Mouse (Mus musculus) urinary bladder, postnatal 36 days (tissue): ENCODE data around the gene Hivep3.
A peak's percentile ranks its signal among the peaks of the same experiment; 100 is the strongest.

Experiments
- DNase-seq, 2 experiments: peaks; one replicate each; pipeline ENCODE4 v3.0.0; 2022; ENCODE audit warnings: low spot score in 2 of 2, mixed read lengths in 1 of 2

Hivep3 gene

DNA sequence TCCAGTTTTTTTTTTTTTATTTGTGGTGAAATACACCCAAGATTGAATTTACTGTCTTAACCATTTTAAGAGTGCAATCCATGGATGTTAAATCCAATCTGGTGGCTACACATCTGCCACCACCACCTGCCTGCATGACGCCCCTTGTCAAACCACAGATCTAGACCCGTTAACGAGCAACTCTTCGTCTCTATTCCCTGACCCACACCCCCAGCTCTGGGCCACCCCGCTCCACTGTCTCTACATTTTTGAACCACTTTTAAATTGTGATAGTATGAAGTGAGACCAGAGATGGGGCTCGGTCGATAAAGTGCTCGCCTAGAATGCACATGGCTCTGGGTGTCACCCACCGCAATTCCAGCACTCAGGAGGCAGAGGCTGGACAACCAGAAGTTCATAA lies 322.9 kb downstream of the Hivep3 start:
- no peak for DNase-seq

DNA sequence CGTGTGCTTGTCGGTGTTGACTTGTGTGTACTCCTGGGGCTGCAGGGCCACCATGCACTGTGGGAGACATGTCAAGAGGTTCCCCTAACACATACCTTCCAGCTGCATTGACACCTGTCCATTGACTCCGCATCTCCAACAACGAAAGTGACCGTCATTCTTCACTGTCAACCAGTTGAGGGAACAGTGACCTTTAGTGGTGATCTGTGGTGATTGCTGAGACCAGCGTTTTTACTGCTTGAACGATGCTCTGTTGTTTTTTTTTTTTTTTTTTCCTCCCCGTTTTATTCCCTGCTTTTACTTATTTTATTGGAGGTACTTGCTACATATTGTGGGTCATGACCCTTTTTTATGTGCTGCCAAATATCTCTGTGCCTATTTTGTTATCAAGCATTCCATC lies 323.9 kb downstream of the Hivep3 start:
- no peak for DNase-seq

GRCm38 (mm10) chr4:120058157-120058556 lies 324.6 kb downstream of the Hivep3 start:
- no peak for DNase-seq

DNA sequence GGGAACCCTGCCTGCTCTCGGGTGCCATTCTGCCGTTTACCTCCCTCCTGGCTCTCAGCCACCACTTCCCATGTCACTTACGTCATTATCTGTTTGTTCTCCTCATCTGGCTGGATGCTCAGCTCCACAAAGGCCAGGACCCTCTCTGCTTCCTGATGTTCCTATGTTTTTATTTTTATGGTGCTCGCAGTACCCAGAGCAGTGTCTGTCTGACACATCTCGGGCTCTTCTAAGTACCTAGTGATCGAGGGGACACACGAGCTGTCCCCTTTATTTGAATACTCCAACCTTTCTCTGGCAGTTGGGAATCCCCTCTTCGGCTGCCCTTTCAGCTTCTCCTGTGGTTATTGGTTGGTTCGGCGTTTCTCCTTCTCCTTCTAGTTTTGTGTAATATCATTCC lies 325.2 kb downstream of the Hivep3 start:
- no peak for DNase-seq

- no peak for DNase-seq
These were observed 328.1 kb downstream of the Hivep3 start for GRCm38 (mm10) chr4:120061727-120062126.

DNA sequence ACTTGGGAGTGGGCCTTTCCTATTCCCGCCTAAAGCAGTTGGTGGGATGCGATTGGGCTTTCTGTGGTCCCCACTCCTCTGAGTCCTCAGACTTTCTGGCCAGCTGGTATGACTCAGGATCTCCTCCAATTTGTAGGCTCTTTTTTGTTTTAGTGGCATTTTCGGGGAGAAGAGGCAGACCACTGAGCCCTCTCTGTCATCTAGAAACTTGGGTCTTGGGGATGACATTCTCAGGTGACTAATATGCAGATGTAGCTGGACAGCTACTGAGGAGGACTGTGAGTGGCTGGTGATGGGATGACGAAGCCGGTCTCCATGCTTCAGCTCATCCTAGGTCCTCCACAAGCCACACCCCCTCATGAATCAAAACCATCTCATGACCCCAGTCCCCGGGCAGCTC lies 328.6 kb downstream of the Hivep3 start:
- no peak for DNase-seq

GRCm38 (mm10) chr4:120062754-120063153 lies 329.2 kb downstream of the Hivep3 start:
- DNase-seq = no peak

DNA sequence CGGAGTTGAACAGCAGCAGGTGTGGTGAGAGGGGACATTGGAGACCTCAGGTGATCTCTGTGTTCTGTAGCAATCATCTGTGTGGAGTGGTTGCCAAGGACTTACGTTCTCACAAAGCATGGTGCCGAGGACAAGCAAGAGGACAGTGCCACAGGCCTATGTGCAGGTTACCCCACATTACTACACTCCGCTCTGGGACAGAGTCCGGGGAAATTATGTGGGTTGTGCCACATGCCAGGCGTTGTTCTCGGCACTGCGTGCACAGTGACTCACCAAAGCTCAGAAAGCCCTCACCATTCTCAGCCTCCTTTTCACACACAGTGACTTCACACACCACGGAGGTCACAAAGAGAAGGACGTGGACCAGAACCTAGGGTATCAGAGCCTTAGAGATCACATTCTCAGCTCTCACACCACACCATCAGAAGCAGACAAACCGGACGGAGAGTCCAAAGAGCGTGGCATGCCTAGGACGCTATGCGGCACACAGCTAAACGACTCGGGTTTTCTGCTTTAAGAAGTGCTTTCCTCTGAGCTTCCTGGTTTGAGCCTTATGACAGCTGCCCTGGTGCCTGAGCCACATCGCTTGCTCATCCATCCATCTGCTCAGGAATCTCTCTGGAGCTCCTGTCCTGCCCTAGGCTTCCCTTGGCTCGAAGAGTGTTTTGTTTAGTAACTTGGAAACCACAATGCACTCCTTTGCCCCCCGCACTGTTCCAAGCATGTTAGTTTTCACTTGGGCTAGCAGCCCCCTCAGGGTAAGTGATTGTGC lies 330.0 kb downstream of the Hivep3 start:
- DNase-seq = no peak

DNA sequence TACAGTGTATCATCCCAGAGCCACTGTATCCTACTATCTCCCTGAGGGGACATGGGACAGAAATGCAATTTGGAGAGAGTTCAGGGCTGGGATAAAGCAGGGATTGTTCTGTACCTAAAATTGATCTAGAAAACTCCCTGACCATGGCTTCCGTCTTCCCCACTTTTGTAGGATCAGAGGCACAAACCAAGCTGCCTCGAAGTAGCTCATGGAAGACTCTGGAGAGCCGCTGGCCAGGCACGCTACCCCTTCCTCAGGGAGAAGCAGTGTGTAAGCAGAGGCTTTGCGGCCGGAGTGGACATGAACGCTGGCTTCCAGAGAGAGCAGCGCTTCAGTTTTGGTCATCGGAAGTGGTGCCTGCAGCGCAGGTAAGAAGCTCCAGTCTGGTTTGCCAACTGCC lies 331.1 kb downstream of the Hivep3 start, which contains the start of gene AL607142.1:
Gene AL607142.1, plus strand, starts transcription at position 301 of the 400 bp plus-strand sequence.
- DNase-seq = no peak

DNA sequence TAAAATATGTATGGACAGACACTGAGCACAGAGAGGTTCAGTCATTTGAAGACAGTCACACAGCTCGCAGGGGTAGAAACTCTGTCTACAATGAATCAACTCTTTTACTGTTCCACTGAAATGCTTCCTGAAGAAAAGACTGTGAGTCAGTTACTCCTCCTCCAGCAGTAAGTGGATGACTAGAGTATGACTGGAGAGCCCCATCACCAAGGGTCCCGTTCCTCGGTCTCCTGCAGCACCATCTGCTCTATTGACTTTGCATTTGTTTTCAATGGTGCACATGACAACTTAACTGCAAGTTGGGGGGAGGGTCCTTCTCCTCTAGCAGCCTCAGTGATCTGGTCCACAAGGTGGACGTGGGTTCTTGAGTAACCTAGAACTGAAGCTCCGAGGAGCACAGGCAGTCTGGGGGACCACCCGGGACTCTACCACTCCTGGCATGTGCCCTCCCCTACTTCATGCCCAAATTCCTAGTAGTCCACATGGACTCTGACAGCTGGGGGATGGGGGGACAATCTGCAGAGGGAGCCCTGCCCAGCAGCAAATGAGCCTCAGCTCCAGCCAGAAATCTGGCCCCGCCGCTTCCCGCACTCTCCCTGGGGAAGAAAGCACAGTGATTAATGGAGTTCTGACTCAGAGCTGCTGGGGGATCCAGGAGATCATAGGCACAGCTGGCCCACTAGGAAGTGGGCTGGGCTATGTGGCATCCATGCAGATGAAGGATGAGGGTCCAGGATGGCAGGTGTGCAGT lies 333.4 kb downstream of the Hivep3 start:
- DNase-seq = no peak

DNA sequence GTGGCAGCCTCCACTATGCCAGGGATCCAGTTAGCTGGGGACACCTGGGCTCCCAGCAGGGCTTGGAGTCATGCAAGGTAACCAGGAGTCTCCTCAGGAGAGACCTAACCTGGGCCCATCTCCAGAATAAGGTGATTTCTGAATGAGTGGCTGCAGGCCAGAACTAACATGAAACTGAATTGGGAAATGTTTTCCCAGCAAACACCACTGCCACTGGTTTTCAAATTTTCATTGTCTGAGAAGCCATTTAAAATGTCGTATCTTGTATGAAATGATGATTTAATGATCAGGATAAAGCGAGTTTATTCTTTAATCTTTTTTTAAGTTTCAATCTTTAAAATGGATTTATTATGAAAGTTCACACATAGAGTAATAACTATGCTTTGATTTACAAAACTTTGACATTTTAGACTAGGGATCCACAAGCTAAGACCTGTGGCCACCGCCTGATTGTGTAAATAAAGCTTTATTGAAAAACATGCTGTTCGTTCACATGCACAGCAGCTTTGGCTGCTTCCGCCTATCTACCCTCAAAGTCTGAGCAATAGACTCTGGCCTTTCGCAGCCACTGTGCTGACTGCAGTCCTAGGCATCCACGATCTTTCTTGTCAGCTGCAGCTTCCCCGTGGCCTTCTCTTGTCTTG lies 334.1 kb downstream of the Hivep3 start:
- no peak for DNase-seq

DNA sequence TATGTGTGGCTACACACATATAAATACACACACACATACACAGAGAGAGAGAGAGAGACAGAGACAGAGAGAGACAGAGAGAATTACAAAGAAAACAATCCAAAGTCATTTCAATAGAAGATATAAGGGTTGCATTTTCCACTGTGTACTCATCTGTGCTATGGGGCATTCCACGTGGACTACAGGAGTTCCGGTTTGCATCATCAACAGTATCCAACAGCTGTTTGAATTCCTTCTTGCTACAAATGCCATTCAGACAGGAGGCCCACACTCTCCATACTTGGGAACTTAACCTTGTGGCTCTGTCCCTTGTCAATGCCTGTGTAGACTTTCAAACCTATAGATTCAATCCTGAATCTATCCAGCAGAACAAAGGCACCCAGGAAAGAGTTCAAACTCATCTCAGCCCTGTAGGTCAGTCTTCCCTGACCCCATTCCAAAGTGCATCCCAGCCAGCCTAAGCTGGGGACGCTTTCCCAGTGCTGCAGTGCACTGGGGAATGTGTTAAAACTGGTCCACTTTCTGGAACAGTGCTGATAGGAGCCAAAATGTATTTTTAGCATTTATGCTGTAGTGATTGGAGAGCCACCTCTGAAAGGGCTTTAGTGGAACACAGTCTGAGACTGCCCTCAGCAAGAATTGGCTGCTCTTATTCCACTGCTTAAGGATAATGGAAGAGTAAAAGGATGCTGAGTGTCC lies 335.4 kb downstream of the Hivep3 start:
- DNase-seq = no peak

DNA sequence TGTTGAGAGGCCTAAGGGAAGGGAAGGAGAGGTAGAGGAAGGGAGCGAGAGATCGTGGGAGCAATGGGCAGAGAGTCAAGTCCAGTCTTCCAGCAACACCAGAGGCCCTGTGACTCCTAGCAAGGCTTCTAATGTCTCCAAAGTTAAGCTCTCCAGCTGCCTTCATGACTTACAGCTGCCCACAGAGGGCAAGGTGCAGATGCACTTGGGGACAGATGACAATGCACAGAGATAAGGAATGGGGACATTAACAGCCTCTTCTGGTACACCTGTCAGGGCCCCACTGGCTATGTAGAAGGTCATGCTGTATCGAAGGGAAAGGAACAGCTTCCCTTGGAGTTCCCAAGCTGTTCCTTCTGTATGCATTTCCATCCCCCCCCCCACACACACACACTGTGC lies 336.0 kb downstream of the Hivep3 start:
- no peak for DNase-seq

DNA sequence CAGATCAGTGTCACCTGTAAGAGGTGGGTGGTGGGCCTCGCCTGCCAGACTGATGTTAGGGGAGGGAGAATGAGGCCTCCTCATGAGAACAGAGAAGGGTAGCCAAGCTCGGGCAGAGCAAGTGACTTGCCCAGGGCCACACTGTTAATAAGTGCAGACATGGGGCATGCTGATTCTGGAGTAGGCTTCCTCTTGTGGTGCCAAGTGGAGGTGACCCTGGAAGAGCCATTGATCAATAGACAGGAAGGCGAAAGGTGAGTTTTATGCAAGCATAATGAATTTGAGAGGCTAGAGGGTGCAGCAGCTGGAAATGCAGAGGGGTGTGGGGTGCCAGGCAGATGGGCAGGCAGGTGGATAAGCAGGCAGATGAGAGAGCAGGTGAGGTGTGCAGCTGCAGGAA lies 337.8 kb downstream of the Hivep3 start:
- DNase-seq = no peak

DNA sequence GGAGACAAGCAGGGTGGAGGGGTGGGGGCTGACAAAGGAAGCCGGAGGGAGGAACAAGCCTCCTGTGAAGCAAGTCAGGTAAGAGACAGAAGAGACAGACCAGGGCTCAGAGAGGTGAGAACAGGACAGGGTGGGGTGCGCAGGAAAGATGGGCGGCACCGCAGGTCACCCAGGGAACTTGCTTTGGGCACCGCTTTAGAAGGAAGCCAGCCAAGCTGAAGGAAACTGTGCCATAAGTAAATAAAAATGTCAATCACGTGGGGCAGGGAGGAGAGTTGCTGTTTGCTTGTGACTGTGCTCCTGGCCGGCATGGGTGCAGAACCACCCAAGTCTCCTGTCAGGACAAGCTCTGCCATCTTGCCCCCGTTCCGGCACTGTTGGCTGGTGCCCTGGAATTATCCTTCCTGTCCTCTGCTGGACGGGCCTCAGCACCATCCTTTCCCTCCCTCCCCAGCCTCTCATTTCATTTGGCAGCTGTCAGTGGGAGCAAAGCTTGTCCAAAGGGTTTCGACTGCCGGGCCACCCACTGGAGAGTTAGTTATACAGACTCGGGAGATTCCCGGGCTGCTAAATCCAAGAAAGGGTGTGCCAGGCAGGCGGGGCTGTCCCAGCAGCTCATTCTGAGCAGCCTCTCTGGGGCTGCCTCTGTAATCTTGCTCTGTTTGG lies 338.4 kb downstream of the Hivep3 start:
- DNase-seq = peak; percentile 42 to 46

DNA sequence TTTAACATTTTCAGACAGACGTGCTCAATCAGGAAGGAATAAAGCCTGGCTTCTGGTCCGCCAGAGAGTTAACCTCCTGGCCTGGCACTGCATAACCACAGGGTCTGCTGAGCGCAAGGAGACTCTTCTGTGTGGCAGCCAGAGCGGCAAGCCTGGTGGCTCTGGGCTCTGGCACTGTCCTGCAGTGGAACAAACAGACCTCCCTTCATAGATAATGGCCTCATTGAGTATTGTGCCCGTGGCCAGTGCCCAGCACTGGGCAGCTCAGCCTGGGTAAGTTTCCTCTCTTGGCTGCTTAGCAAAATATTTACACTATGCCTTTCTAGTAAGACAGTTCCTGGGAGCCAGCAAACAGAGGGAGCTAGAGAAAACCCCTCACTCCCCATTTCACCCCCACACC lies 340.5 kb downstream of the Hivep3 start:
- no peak for DNase-seq

DNA sequence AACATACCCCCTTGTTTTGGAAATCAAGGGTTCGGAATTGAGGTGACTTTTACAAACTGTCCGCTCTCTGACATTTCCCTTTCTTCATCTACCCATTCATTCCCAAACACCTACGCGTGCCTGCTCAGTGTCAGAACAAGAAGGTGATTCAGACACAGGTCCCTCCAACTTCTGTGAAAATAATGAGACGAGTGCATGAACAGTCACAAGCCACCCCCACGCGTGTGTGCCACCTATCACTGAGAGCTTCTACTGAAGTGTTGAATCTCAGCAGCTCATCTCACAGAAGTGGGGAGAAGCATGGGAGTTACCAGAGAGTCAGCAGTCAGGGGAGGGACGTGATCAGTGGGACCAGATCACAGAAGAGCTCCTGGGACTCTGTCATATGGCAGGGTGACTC lies 343.7 kb downstream of the Hivep3 start:
- DNase-seq = no peak

DNA sequence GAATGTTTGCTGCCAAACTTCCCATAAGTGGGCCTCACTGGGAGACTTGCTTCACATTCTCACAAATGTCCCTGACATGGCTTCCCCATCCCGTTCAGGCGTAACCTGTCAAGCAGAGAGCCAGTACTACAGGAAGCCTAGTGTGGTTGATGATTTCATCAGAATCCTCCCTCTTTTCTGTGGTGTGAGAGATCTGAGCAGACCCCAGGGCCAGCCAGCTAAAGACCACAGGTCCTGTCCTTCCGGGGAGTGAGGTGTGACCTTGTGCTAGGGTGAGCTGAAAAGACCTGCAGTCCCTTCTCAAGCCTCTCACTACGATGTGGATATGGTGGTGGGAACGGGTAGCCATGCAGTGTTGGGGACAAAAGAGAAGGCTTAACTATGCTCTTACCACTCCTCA lies 348.9 kb downstream of the Hivep3 start:
- DNase-seq = no peak

- DNase-seq = no peak
These were observed 350.1 kb downstream of the Hivep3 start for GRCm38 (mm10) chr4:120083700-120084099.

DNA sequence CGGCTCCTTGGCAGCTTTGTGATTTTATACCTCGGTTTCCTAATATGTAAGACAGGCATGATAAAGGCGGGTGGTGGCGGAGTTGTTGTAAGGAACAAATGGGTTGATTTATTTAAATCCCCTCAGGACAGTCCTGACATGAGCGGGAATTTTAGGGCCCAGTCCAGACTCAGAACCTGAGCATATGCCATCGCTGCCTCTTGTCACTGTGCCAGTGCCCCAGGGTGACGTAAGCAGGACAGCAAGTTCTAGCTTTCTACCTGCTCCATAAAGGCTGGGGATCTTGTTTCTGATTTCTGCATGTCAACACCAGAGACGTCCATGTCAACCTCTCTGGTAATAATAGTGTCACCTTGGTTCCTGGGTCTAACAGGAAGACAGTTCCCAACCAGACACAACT lies 356.0 kb downstream of the Hivep3 start:
- no peak for DNase-seq

GRCm38 (mm10) chr4:120091997-120092783 lies 358.6 kb downstream of the Hivep3 start:
- DNase-seq = no peak
